Mouse (Mus musculus) MEL (cell line): Measurements from ENCODE around the gene Msrb2. TPM values are rescaled to one million over a fixed set of nuclear protein-coding genes. Genes with fewer than 3 reads are reported as not detected.

Experiments used
- DNase-seq: peaks from one replicate; pipeline ENCODE4 v3.0.0; 2011; ENCODE audit warnings: low read depth, low spot score
- H3K27ac ChIP-seq: 2 replicates; pipeline ENCODE4 v1.5.1; 2012; ENCODE audit warnings: low read depth, mild to moderate bottlenecking, control low read depth, low read length, moderate library complexity; ENCODE audit not compliant: control insufficient read depth
- H3K27me3 ChIP-seq, 2 experiments: fragments of 150-350 bp in 1 of 2; sonication (generic) in 1 of 2; 2 replicates each; pipeline ENCODE4 v1.6.1; 2012; ENCODE audit warnings: low read length in 2 of 2, mild to moderate bottlenecking in 2 of 2, improper control_type of control experiment in 1 of 2, moderate library complexity in 1 of 2; ENCODE audit not compliant: insufficient read depth in 2 of 2, control insufficient read depth in 1 of 2
- H3K36me3 ChIP-seq, 2 experiments: 2 replicates each; pipeline ENCODE4 v1.6.1; 2012 to 2014; ENCODE audit warnings: low read length in 2 of 2, improper control_type of control experiment in 1 of 2, inconsistent platforms in 1 of 2, mild to moderate bottlenecking in 1 of 2; ENCODE audit not compliant: insufficient read depth in 2 of 2, control insufficient read depth in 1 of 2
- H3K4me1 ChIP-seq, 2 experiments: fragments of 150-350 bp in 1 of 2; sonication (generic) in 1 of 2; 2 replicates each; pipeline ENCODE4 v1.6.1; 2012; ENCODE audit warnings: low read length in 2 of 2, improper control_type of control experiment in 1 of 2, mild to moderate bottlenecking in 1 of 2; ENCODE audit not compliant: insufficient read depth in 2 of 2, control insufficient read depth in 1 of 2
- H3K4me3 ChIP-seq, 2 experiments: fragments of 150-350 bp in 1 of 2; sonication (generic) in 1 of 2; 2 replicates each; pipeline ENCODE4 v1.5.1; 2012; ENCODE audit warnings: low read depth in 2 of 2, low read length in 2 of 2, mild to moderate bottlenecking in 2 of 2, moderate library complexity in 2 of 2, control low read depth in 1 of 2, improper control_type of control experiment in 1 of 2; ENCODE audit not compliant: control insufficient read depth in 1 of 2, insufficient read depth in 1 of 2
- H3K79me2 ChIP-seq: 2 replicates; pipeline ENCODE4 v1.6.1; 2012; ENCODE audit warnings: mild to moderate bottlenecking, low read length, moderate library complexity; ENCODE audit not compliant: control insufficient read depth, poor library complexity, insufficient read depth
- H3K9ac ChIP-seq: 2 replicates; pipeline ENCODE4 v1.6.1; 2012; ENCODE audit warnings: low read depth, mild to moderate bottlenecking, control low read depth, low read length, moderate library complexity; ENCODE audit not compliant: control insufficient read depth, poor library complexity, severe bottlenecking
- H3K9me3 ChIP-seq: fragments of 150-350 bp; sonication (generic); replicated peaks from 2 replicates; pipeline ENCODE4 v1.6.1; 2012; ENCODE audit warnings: mild to moderate bottlenecking, low read length, improper control_type of control experiment, moderate library complexity; ENCODE audit not compliant: insufficient read depth
- BHLHE40 ChIP-seq: IDR thresholded peaks from 2 replicates; pipeline ENCODE4 v1.6.1; 2012; ENCODE audit warnings: low read depth, mild to moderate bottlenecking, inconsistent platforms, low read length, improper control_type of control experiment, borderline replicate concordance
- CHD1 ChIP-seq: IDR thresholded peaks from 2 replicates; pipeline ENCODE4 v1.6.1; 2012; ENCODE audit warnings: low read depth, mild to moderate bottlenecking, inconsistent platforms, low read length, improper control_type of control experiment
- E2F4 ChIP-seq: IDR thresholded peaks from 2 replicates; pipeline ENCODE4 v1.6.1; 2011; ENCODE audit warnings: low read depth, low read length, improper control_type of control experiment, borderline replicate concordance
- ELF1 ChIP-seq: IDR thresholded peaks from 2 replicates; pipeline ENCODE4 v1.6.1; 2014; ENCODE audit warnings: low read depth, mild to moderate bottlenecking, inconsistent platforms, low read length, improper control_type of control experiment, moderate library complexity
- EP300 ChIP-seq, 2 experiments: IDR thresholded peaks; 2 replicates each; pipeline ENCODE4 v1.6.1; 2011; ENCODE audit warnings: improper control_type of control experiment in 2 of 2, low read length in 2 of 2, low read depth in 1 of 2, mild to moderate bottlenecking in 1 of 2
- ETS1 ChIP-seq: IDR thresholded peaks from 2 replicates; pipeline ENCODE4 v1.6.1; 2012; ENCODE audit warnings: low read depth, mild to moderate bottlenecking, inconsistent platforms, low read length, improper control_type of control experiment, moderate library complexity
- GABPA ChIP-seq: IDR thresholded peaks from 2 replicates; pipeline ENCODE4 v1.6.1; 2012; ENCODE audit warnings: low read depth, mild to moderate bottlenecking, inconsistent platforms, low read length, improper control_type of control experiment, moderate library complexity
- JUND ChIP-seq: IDR thresholded peaks from 2 replicates; pipeline ENCODE4 v1.6.1; 2011; ENCODE audit warnings: low read depth, mild to moderate bottlenecking, improper control_type of control experiment, low read length
- MAX ChIP-seq: IDR thresholded peaks from 2 replicates; pipeline ENCODE4 v1.6.1; 2011; ENCODE audit warnings: low read length, improper control_type of control experiment
- MAZ ChIP-seq: IDR thresholded peaks from 2 replicates; pipeline ENCODE4 v1.6.1; 2012; ENCODE audit warnings: low read depth, mild to moderate bottlenecking, inconsistent platforms, low read length, improper control_type of control experiment
- MYC ChIP-seq: IDR thresholded peaks from 2 replicates; pipeline ENCODE4 v1.6.1; 2011; ENCODE audit warnings: low read depth, mild to moderate bottlenecking, low read length, improper control_type of control experiment, moderate library complexity
- NELFE ChIP-seq: IDR thresholded peaks from 2 replicates; pipeline ENCODE4 v1.6.1; 2011; ENCODE audit warnings: low read depth, low read length, improper control_type of control experiment
- NRF1 ChIP-seq: IDR thresholded peaks from 2 replicates; pipeline ENCODE4 v1.6.1; 2014; ENCODE audit warnings: low read depth, mild to moderate bottlenecking, inconsistent platforms, low read length, improper control_type of control experiment, moderate library complexity; ENCODE audit not compliant: poor library complexity, insufficient read depth, severe bottlenecking
- POLR2A ChIP-seq, 2 experiments: IDR thresholded peaks; 2 replicates each; pipeline ENCODE4 v1.6.1; 2011 to 2012; ENCODE audit warnings: low read length in 2 of 2, mild to moderate bottlenecking in 2 of 2, control low read depth in 1 of 2, improper control_type of control experiment in 1 of 2, low read depth in 1 of 2, moderate library complexity in 1 of 2; ENCODE audit not compliant: control insufficient read depth in 1 of 2, insufficient read depth in 1 of 2, poor library complexity in 1 of 2
- TAL1 ChIP-seq: IDR thresholded peaks from 2 replicates; pipeline ENCODE4 v1.6.1; 2012; ENCODE audit warnings: mild to moderate bottlenecking, inconsistent platforms, low read length, moderate library complexity, mixed read lengths
- TBP ChIP-seq: IDR thresholded peaks from 2 replicates; pipeline ENCODE4 v1.8.0; 2011; ENCODE audit warnings: low read depth, low read length, improper control_type of control experiment
- UBTF ChIP-seq: IDR thresholded peaks from 2 replicates; pipeline ENCODE4 v1.6.1; 2012; ENCODE audit warnings: low read depth, mild to moderate bottlenecking, inconsistent platforms, low read length, improper control_type of control experiment, moderate library complexity, borderline replicate concordance; ENCODE audit not compliant: insufficient read depth
- USF1 ChIP-seq: IDR thresholded peaks from 2 replicates; pipeline ENCODE4 v1.6.1; 2014; ENCODE audit warnings: low read depth, mild to moderate bottlenecking, inconsistent platforms, low read length, improper control_type of control experiment, moderate library complexity
- polyA plus RNA-seq, 2 experiments: library from polyadenylated mRNA; stranded (reverse) in 1 of 2; unstranded in 1 of 2; fragments of >175 nt in 1 of 2; fragments of >200 nt in 1 of 2; gene quantifications; 2 replicates each; pipeline versions ENCODE4 v1.2.1 to v1.2.4; 2012; ENCODE audit warnings: low replicate concordance in 2 of 2, low read depth in 1 of 2; ENCODE audit not compliant: insufficient read length in 2 of 2, insufficient read depth in 1 of 2, missing spikeins in 1 of 2
- total RNA-seq: library from RNA; depleted of rRNA; stranded (reverse); fragments of 300-350 nt; gene quantifications from 2 replicates; pipeline ENCODE4 v1.2.3, GENCODE M21; 2012

Gene Msrb2
- total and polyA plus RNA-seq, 3 experiments: 14.8 to 18.2 TPM; not detected in 1

DNA sequence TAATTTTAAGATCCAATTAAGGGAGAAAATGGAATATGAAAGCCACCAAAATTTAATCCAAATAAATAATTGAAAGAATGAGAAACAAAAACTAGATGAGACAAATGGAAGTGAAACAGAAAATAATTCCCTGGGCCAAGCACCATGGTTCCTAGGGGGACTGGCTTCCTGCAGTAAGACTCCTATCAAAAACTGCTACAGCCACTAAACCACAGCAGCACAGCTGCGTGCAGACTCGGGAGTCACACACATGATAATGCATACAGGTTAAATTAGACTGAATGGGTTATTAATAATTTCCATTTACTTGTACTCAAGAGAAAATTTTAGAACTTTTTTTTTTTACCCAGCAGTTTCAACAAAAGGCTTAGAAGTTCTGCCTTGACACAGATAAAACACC is 18.1 kb upstream of the Msrb2 start:
- no peaks in the 10 kb centered on the region for H3K4me1 ChIP-seq
- H3K36me3 ChIP-seq: no peaks in the 10 kb centered on the region
- H3K4me3 ChIP-seq: no peak overlapping the region
- H3K27ac ChIP-seq: no peak overlapping the region
- no peaks in the 10 kb centered on the region for H3K9me3 ChIP-seq
- no peak for DNase-seq
- H3K9ac ChIP-seq: no peak overlapping the region
- no peak for TF ChIP-seq NRF1
- TF ChIP-seq E2F4: no peak
- TF ChIP-seq POLR2A (IDR thresholded peaks at IDR 0.05; ENCODE audit: control insufficient read depth in 1 of 2, insufficient read depth in 1 of 2, low read depth in 1 of 2, low read length in 2 of 2, poor library complexity in 1 of 2): no peak
- no peak for TF ChIP-seq TAL1
- no peak for TF ChIP-seq EP300 (IDR thresholded peaks at IDR 0.05; ENCODE audit: low read depth in 1 of 2, low read length in 2 of 2)
- TF ChIP-seq USF1: no peak
- no peak for TF ChIP-seq ELF1
- TF ChIP-seq NELFE: no peak
- TF ChIP-seq CHD1: no peak
- no peak for TF ChIP-seq JUND
- no peak for TF ChIP-seq MYC
- TF ChIP-seq MAX: no peak
- TF ChIP-seq MAZ: no peak
- TF ChIP-seq ETS1: no peak
- no peak for TF ChIP-seq UBTF
- TF ChIP-seq GABPA: no peak
- no peaks in the 10 kb centered on the region for H3K79me2 ChIP-seq
- no peaks in the 10 kb centered on the region for H3K27me3 ChIP-seq

DNA sequence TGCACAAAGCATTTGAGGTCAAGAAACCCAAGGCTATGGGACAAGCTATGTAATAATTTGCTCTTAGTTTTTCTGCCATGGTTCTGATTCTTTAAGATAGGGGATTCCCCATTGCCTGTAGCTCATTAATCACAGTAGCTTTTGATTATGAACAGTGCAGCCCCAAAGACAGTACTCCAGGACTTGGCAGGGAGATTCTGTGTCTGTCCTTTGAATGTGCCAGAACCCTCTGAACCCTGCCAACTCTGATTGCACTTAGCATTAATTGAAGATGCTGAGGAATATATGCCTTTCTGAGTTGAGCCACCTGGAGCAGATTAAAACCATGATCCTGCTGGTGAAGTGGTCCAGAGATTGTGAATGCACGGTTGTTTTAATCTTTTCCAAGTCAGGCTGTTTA is 8.4 kb upstream of the Msrb2 start:
- no peak overlapping the region for H3K27ac ChIP-seq
- H3K27me3 ChIP-seq: no peaks in the 10 kb centered on the region
- H3K4me1 ChIP-seq: no peaks in the 10 kb centered on the region
- no peak overlapping the region for H3K9ac ChIP-seq
- no peaks in the 10 kb centered on the region for H3K79me2 ChIP-seq
- no peak for DNase-seq
- TF ChIP-seq BHLHE40: no peak
- TF ChIP-seq TBP: no peak
- TF ChIP-seq MAX: no peak
- no peaks in the 10 kb centered on the region for H3K36me3 ChIP-seq
- no peaks in the 10 kb centered on the region for H3K9me3 ChIP-seq
- H3K4me3 ChIP-seq: no peak overlapping the region
